Mouse (Mus musculus) MEL (cell line): ENCODE measurements around the gene Tbc1d1.

Experiments used
- CTCF ChIP-seq, 3 experiments: IDR thresholded peaks in 2 of 3; conservative IDR thresholded peaks in 1 of 3; 2 replicates each; pipeline ENCODE4 v1.5.1; 2011 to 2012; ENCODE audit warnings: low read length in 3 of 3, low read depth in 2 of 3, mild to moderate bottlenecking in 2 of 3, improper control_type of control experiment in 1 of 3, inconsistent platforms in 1 of 3, mixed read lengths in 1 of 3, moderate library complexity in 1 of 3; ENCODE audit not compliant: control insufficient read depth in 1 of 3, insufficient read depth in 1 of 3, poor library complexity in 1 of 3, severe bottlenecking in 1 of 3
- E2F4 ChIP-seq: IDR thresholded peaks from 2 replicates; pipeline ENCODE4 v1.6.1; 2011; ENCODE audit warnings: low read depth, low read length, improper control_type of control experiment, borderline replicate concordance
- EP300 ChIP-seq, 2 experiments: IDR thresholded peaks; 2 replicates each; pipeline ENCODE4 v1.6.1; 2011; ENCODE audit warnings: improper control_type of control experiment in 2 of 2, low read length in 2 of 2, low read depth in 1 of 2, mild to moderate bottlenecking in 1 of 2
- GATA1 ChIP-seq: IDR thresholded peaks from 2 replicates; pipeline ENCODE4 v1.6.1; 2011; ENCODE audit warnings: low read depth, low read length, improper control_type of control experiment
- KAT2A ChIP-seq: conservative IDR thresholded peaks from 2 replicates; pipeline ENCODE4 v1.6.1; 2012; ENCODE audit warnings: low read depth, low read length, improper control_type of control experiment, inconsistent platforms
- MAZ ChIP-seq: IDR thresholded peaks from 2 replicates; pipeline ENCODE4 v1.6.1; 2012; ENCODE audit warnings: low read depth, mild to moderate bottlenecking, inconsistent platforms, low read length, improper control_type of control experiment
- POLR2AphosphoS2 ChIP-seq: IDR thresholded peaks from 2 replicates; pipeline ENCODE4 v1.6.1; 2011; ENCODE audit warnings: low read length, improper control_type of control experiment
- RCOR1 ChIP-seq: IDR thresholded peaks from 2 replicates; pipeline ENCODE4 v1.6.1; 2012; ENCODE audit warnings: low read depth, mild to moderate bottlenecking, inconsistent platforms, low read length, improper control_type of control experiment
- SIN3A ChIP-seq: IDR thresholded peaks from 2 replicates; pipeline ENCODE4 v1.6.1; 2012; ENCODE audit warnings: low read length, improper control_type of control experiment, inconsistent platforms
- SMC3 ChIP-seq: IDR thresholded peaks from 2 replicates; pipeline ENCODE4 v1.6.1; 2011; ENCODE audit warnings: low read depth, low read length, improper control_type of control experiment
- TCF12 ChIP-seq: IDR thresholded peaks from 2 replicates; pipeline ENCODE4 v1.6.1; 2014; ENCODE audit warnings: low read depth, mild to moderate bottlenecking, inconsistent platforms, low read length, improper control_type of control experiment, moderate library complexity
- USF1 ChIP-seq: IDR thresholded peaks from 2 replicates; pipeline ENCODE4 v1.6.1; 2014; ENCODE audit warnings: low read depth, mild to moderate bottlenecking, inconsistent platforms, low read length, improper control_type of control experiment, moderate library complexity

DNA sequence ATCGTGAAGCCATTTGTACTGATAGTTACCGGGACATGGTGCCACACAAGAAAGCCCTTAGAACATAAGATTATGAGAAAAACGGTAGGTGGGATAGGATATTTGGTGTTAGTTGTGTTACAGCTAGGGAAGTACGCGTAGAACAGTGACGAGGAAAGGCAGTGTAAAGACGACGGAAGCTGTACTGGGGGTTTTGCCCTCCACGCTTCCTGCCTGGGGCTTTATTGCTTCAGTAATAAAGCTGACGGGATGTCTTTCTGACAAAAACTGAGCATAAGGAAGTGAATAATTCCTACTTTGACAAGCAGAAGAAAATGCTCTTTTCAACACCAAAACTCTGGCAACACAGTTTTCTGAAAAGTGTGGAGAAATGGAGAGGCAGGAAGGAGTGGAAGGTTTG, 186.0 kb downstream of the Tbc1d1 start:
- TF ChIP-seq E2F4 (no peak), TCF12 (no peak), EP300 (IDR thresholded peaks at IDR 0.05; ENCODE audit: low read depth in 1 of 2, low read length in 2 of 2) (no peak), SIN3A (no peak), KAT2A (no peak), RCOR1 (no peak), SMC3 (no peak), MAZ (no peak), USF1 (no peak), GATA1 (no peak), CTCF (IDR thresholded peaks at IDR 0.05 in 2 of 3, conservative IDR thresholded peaks at IDR 0.05 in 1 of 3; ENCODE audit: control insufficient read depth in 1 of 3, insufficient read depth in 1 of 3, low read depth in 2 of 3, low read length in 3 of 3, poor library complexity in 1 of 3, severe bottlenecking in 1 of 3) (no peak), POLR2AphosphoS2 (no peak)
